Mouse (Mus musculus): Measurements from ENCODE around the gene Pgm5. TPM values are rescaled to one million over a fixed set of nuclear protein-coding genes. Genes with fewer than 3 reads are reported as not detected.

The Pgm5 gene
- polyA plus RNA-seq, 1 experiment from 2014 or later = 4.8 TPM

DNA sequence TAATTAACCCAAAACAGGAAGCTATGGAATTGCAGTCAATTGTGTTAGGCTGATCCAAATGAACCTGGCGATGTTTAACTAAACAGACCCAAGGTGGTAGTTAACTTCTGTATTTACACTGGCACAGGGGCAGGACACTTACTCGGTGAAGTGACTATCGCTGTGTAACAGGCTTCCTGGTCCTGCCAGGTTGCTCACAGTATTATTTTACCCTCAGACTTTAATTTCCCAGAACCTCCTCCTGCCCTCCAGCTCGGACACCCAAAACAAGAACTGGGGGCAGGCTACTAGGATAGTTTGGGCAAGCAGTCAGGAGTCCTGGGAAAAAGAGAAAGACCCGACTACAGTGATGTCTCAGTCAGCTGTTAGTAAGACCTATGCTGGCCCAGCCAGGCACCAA lies 68.8 kb downstream of the Pgm5 start:
- H3K27ac ChIP-seq (ENCODE audit: low read length) = no peak overlapping the region
- ATAC-seq = no peak
- H3K27me3 ChIP-seq (replicated peaks; ENCODE audit: control insufficient read depth, insufficient read depth, low read length) = no peaks in the 10 kb centered on the region
- no peak overlapping the region for H3K9ac ChIP-seq (ENCODE audit: low read depth, low read length)
- no peak overlapping the region for H3K4me3 ChIP-seq (ENCODE audit: low read length)
- H3K36me3 ChIP-seq (ENCODE audit: control insufficient read depth, insufficient read depth, low read length) = no peaks in the 10 kb centered on the region
- WGBS = 78% methylated on average over 5 of the region's 5 CpGs
- no peak overlapping the region for H3K4me2 ChIP-seq (ENCODE audit: low read depth, low read length)
- H3K4me1 ChIP-seq (ENCODE audit: control insufficient read depth, insufficient read depth, low read length) = no peaks in the 10 kb centered on the region
- no peaks in the 10 kb centered on the region for H3K9me3 ChIP-seq (ENCODE audit: control insufficient read depth, low read length)

- H3K4me1 ChIP-seq (ENCODE audit: control insufficient read depth, insufficient read depth, low read length) = peaks cover 3% of the 10 kb centered on the region; the same call in 1 of the 2 replicates
- no peak for ATAC-seq
- 67% methylated on average over 8 of the region's 8 CpGs for WGBS
- H3K36me3 ChIP-seq (ENCODE audit: control insufficient read depth, insufficient read depth, low read length) = no peaks in the 10 kb centered on the region
- no peaks in the 10 kb centered on the region for H3K9me3 ChIP-seq (ENCODE audit: control insufficient read depth, low read length)
- no peaks in the 10 kb centered on the region for H3K27me3 ChIP-seq (replicated peaks; ENCODE audit: control insufficient read depth, insufficient read depth, low read length)
- H3K9ac ChIP-seq (ENCODE audit: low read depth, low read length) = no peak overlapping the region
- no peak overlapping the region for H3K4me3 ChIP-seq (ENCODE audit: low read length)
- H3K4me2 ChIP-seq (ENCODE audit: low read depth, low read length) = no peak overlapping the region
- no peak overlapping the region for H3K27ac ChIP-seq (ENCODE audit: low read length)
These were observed 75.8 kb downstream of the Pgm5 start for GRCm38 (mm10) chr19:24785898-24786297.

DNA sequence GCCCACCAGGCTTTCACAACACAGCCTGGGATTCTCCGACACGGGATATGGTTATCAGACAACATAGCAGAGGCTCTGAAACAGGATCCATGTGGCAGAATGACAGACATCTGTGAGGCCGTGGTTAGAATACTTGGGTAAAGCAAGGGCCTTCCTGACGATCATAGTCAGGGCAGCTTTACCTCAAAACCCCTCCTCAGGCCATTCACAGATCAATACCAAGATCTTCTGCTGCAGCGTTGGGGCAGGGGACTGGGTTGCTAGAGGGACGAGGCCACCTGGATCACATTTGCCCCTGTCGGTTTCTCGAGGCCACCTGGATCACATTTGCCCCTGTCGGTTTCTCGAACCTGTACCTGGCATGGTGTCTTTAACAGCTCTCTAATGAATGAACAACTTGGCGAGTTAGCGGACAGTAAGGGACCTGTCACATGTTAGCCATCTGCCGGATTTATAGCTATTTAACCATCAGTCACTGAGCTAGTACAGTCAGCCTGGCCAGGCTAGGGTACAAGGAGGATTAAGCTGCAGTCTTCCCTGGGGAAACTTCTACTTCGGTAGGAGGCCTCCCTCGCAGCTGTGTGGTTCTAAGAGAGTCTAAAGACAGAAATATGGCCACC lies 76.5 kb downstream of the Pgm5 start:
- no peaks in the 10 kb centered on the region for H3K27me3 ChIP-seq (replicated peaks; ENCODE audit: control insufficient read depth, insufficient read depth, low read length)
- no peak overlapping the region for H3K9ac ChIP-seq (ENCODE audit: low read depth, low read length)
- peaks cover 3% of the 10 kb centered on the region; the same call in 1 of the 2 replicates for H3K4me1 ChIP-seq (ENCODE audit: control insufficient read depth, insufficient read depth, low read length)
- no peak overlapping the region for H3K27ac ChIP-seq (ENCODE audit: low read length)
- H3K4me2 ChIP-seq (ENCODE audit: low read depth, low read length) = no peak overlapping the region
- no peak for ATAC-seq
- H3K36me3 ChIP-seq (ENCODE audit: control insufficient read depth, insufficient read depth, low read length) = no peaks in the 10 kb centered on the region
- 72% methylated on average over 15 of the region's 15 CpGs for WGBS
- H3K4me3 ChIP-seq (ENCODE audit: low read length) = no peak overlapping the region
- no peaks in the 10 kb centered on the region for H3K9me3 ChIP-seq (ENCODE audit: control insufficient read depth, low read length)

GRCm38 (mm10) chr19:24783736-24784135 lies 77.9 kb downstream of the Pgm5 start:
- H3K9me3 ChIP-seq (ENCODE audit: control insufficient read depth, low read length) = no peaks in the 10 kb centered on the region
- H3K4me3 ChIP-seq (ENCODE audit: low read length) = no peak overlapping the region
- H3K36me3 ChIP-seq (ENCODE audit: control insufficient read depth, insufficient read depth, low read length) = no peaks in the 10 kb centered on the region
- no peak overlapping the region for H3K27ac ChIP-seq (ENCODE audit: low read length)
- peaks cover 5% of the 10 kb centered on the region; the same call in 1 of the 2 replicates for H3K4me1 ChIP-seq (ENCODE audit: control insufficient read depth, insufficient read depth, low read length)
- H3K9ac ChIP-seq (ENCODE audit: low read depth, low read length) = no peak overlapping the region
- no peak overlapping the region for H3K4me2 ChIP-seq (ENCODE audit: low read depth, low read length)
- H3K27me3 ChIP-seq (replicated peaks; ENCODE audit: control insufficient read depth, insufficient read depth, low read length) = no peaks in the 10 kb centered on the region
- ATAC-seq = 0 out of 2 replicates have a peak, but pooled peaks have one; percentile 28
- WGBS = 50% methylated on average over 9 of the region's 9 CpGs

GRCm38 (mm10) chr19:24779996-24780395 lies 81.7 kb downstream of the Pgm5 start:
- Histone ChIP-seq H3K9me3 (ENCODE audit: control insufficient read depth, low read length) (no peaks in the 10 kb centered on the region), H3K36me3 (ENCODE audit: control insufficient read depth, insufficient read depth, low read length) (no peaks in the 10 kb centered on the region), H3K4me1 (ENCODE audit: control insufficient read depth, insufficient read depth, low read length) (peaks cover 5% of the 10 kb centered on the region; the same call in 1 of the 2 replicates), H3K27ac (ENCODE audit: low read length) (no peak overlapping the region), H3K27me3 (replicated peaks; ENCODE audit: control insufficient read depth, insufficient read depth, low read length) (no peaks in the 10 kb centered on the region), H3K4me3 (ENCODE audit: low read length) (no peak overlapping the region), H3K4me2 (ENCODE audit: low read depth, low read length) (no peak overlapping the region), H3K9ac (ENCODE audit: low read depth, low read length) (no peak overlapping the region)
- WGBS = 36% methylated on average over 6 of the region's 6 CpGs
- ATAC-seq = peak; percentile 53; the same call in 1 of the 2 replicates

- peak overlapping the region; percentile 55 for H3K27ac ChIP-seq (ENCODE audit: low read length)
- 50% methylated on average over 4 of the region's 4 CpGs for WGBS
- no peaks in the 10 kb centered on the region for H3K9me3 ChIP-seq (ENCODE audit: control insufficient read depth, low read length)
- no peak overlapping the region for H3K4me2 ChIP-seq (ENCODE audit: low read depth, low read length)
- H3K4me1 ChIP-seq (ENCODE audit: control insufficient read depth, insufficient read depth, low read length) = no peaks in the 10 kb centered on the region
- H3K36me3 ChIP-seq (ENCODE audit: control insufficient read depth, insufficient read depth, low read length) = no peaks in the 10 kb centered on the region
- peak; percentile 89 for ATAC-seq
- no peak overlapping the region for H3K9ac ChIP-seq (ENCODE audit: low read depth, low read length)
- no peak overlapping the region for H3K4me3 ChIP-seq (ENCODE audit: low read length)
- H3K27me3 ChIP-seq (replicated peaks; ENCODE audit: control insufficient read depth, insufficient read depth, low read length) = no peaks in the 10 kb centered on the region
These were observed 91.3 kb downstream of the Pgm5 start for GRCm38 (mm10) chr19:24770345-24770744.

GRCm38 (mm10) chr19:24767401-24767800 lies 94.3 kb downstream of the Pgm5 start:
- Histone ChIP-seq H3K27me3 (replicated peaks; ENCODE audit: control insufficient read depth, insufficient read depth, low read length) (no peaks in the 10 kb centered on the region), H3K27ac (ENCODE audit: low read length) (no peak overlapping the region), H3K4me1 (ENCODE audit: control insufficient read depth, insufficient read depth, low read length) (0 out of 2 replicates have a peak, but pooled peaks cover 4% of the 10 kb centered on the region), H3K36me3 (ENCODE audit: control insufficient read depth, insufficient read depth, low read length) (no peaks in the 10 kb centered on the region), H3K4me2 (ENCODE audit: low read depth, low read length) (no peak overlapping the region), H3K4me3 (ENCODE audit: low read length) (no peak overlapping the region), H3K9ac (ENCODE audit: low read depth, low read length) (no peak overlapping the region), H3K9me3 (ENCODE audit: control insufficient read depth, low read length) (no peaks in the 10 kb centered on the region)
- 88% methylated on average over 6 of the region's 6 CpGs for WGBS
- no peak for ATAC-seq

GRCm38 (mm10) chr19:24762473-24763149 lies 99.0 kb downstream of the Pgm5 start:
- Histone ChIP-seq H3K4me2 (ENCODE audit: low read depth, low read length) (no peak overlapping the region), H3K27me3 (replicated peaks; ENCODE audit: control insufficient read depth, insufficient read depth, low read length) (no peaks in the 10 kb centered on the region), H3K9ac (ENCODE audit: low read depth, low read length) (no peak overlapping the region), H3K9me3 (ENCODE audit: control insufficient read depth, low read length) (no peaks in the 10 kb centered on the region), H3K4me1 (ENCODE audit: control insufficient read depth, insufficient read depth, low read length) (0 out of 2 replicates have a peak, but pooled peaks cover 7% of the 10 kb centered on the region), H3K4me3 (ENCODE audit: low read length) (no peak overlapping the region), H3K27ac (ENCODE audit: low read length) (peak overlapping the region; percentile 14; the same call in 1 of the 2 replicates), H3K36me3 (ENCODE audit: control insufficient read depth, insufficient read depth, low read length) (no peaks in the 10 kb centered on the region)
- 35% methylated on average over 12 of the region's 12 CpGs for WGBS
- ATAC-seq = peak; percentile 40; the same call in 1 of the 2 replicates

GRCm38 (mm10) chr19:24756627-24757026 lies 105.0 kb downstream of the Pgm5 start:
- Histone ChIP-seq H3K4me3 (ENCODE audit: low read length) (no peak overlapping the region), H3K27me3 (replicated peaks; ENCODE audit: control insufficient read depth, insufficient read depth, low read length) (no peaks in the 10 kb centered on the region), H3K36me3 (ENCODE audit: control insufficient read depth, insufficient read depth, low read length) (no peaks in the 10 kb centered on the region), H3K4me1 (ENCODE audit: control insufficient read depth, insufficient read depth, low read length) (peaks cover 12% of the 10 kb centered on the region), H3K9ac (ENCODE audit: low read depth, low read length) (no peak overlapping the region), H3K4me2 (ENCODE audit: low read depth, low read length) (no peak overlapping the region), H3K9me3 (ENCODE audit: control insufficient read depth, low read length) (no peaks in the 10 kb centered on the region), H3K27ac (ENCODE audit: low read length) (no peak overlapping the region)
- no peak for ATAC-seq
- 71% methylated on average over 4 of the region's 4 CpGs for WGBS
